Mouse (Mus musculus) stomach, embryonic 16.5 days (tissue): ENCODE results near the gene Cplx3. TPM values are rescaled to one million over a fixed set of nuclear protein-coding genes. Genes with fewer than 3 reads are reported as not detected.

ENCODE experiments used
- ATAC-seq: fragments of 200-750 bp; cut with Nextera tagmentation; 2 replicates; pipeline ENCODE4 v1.8.0; 2017; ENCODE audit warnings: moderate number of reproducible peaks, moderate TSS enrichment; ENCODE audit not compliant: insufficient read depth, low FRiP score
- H3K27ac ChIP-seq: fragments of 300-500 bp; sonication (generic); 2 replicates; pipeline ENCODE4 v1.5.1; 2014; ENCODE audit warnings: low read length
- H3K27me3 ChIP-seq: fragments of 300-500 bp; sonication (generic); 2 replicates; pipeline ENCODE4 v1.6.1; 2014; ENCODE audit warnings: low read length, control low read depth, mixed read lengths; ENCODE audit not compliant: control insufficient read depth, insufficient read depth
- H3K36me3 ChIP-seq: fragments of 300-500 bp; sonication (generic); 2 replicates; pipeline ENCODE4 v1.6.1; 2014; ENCODE audit warnings: low read length; ENCODE audit not compliant: control insufficient read depth, insufficient read depth
- H3K4me1 ChIP-seq: fragments of 300-500 bp; sonication (generic); 2 replicates; pipeline ENCODE4 v1.6.1; 2014; ENCODE audit warnings: low read length, control low read depth, mixed read lengths; ENCODE audit not compliant: control insufficient read depth, insufficient read depth
- H3K4me2 ChIP-seq: fragments of 300-500 bp; sonication (generic); 2 replicates; pipeline ENCODE4 v1.6.1; 2014; ENCODE audit warnings: low read depth, low read length, mixed read lengths
- H3K4me3 ChIP-seq: fragments of 300-500 bp; sonication (generic); replicated peaks from 2 replicates; pipeline ENCODE4 v1.5.1; 2014; ENCODE audit warnings: mild to moderate bottlenecking, low read length
- H3K9ac ChIP-seq: fragments of 300-500 bp; sonication (generic); 2 replicates; pipeline ENCODE4 v1.6.1; 2014; ENCODE audit warnings: low read length
- H3K9me3 ChIP-seq: fragments of 300-500 bp; sonication (generic); replicated peaks from 2 replicates; pipeline ENCODE4 v1.6.1; 2016; ENCODE audit warnings: low read length, control low read depth; ENCODE audit not compliant: control insufficient read depth
- WGBS: fragments of 180-500 bp; shearing (Covaris S2); extraction: QIAGEN DNeasy Blood & Tissue Kit; methylation state at CpG from one replicate; pipeline ENCODE4 v1.1.7; 2014; 5-methylcytosine and 5-hydroxymethylcytosine counted together
- polyA plus RNA-seq: library from polyadenylated mRNA; unstranded; fragments of >200 nt; fragmentation: Nextera tagmentation; extraction: Ambion mirVana; gene quantifications from 2 replicates; pipeline ENCODE4 v1.2.1, GENCODE M21; 2015

The Cplx3 gene
- polyA plus RNA-seq, 1 experiment from 2014 or later = not detected

DNA sequence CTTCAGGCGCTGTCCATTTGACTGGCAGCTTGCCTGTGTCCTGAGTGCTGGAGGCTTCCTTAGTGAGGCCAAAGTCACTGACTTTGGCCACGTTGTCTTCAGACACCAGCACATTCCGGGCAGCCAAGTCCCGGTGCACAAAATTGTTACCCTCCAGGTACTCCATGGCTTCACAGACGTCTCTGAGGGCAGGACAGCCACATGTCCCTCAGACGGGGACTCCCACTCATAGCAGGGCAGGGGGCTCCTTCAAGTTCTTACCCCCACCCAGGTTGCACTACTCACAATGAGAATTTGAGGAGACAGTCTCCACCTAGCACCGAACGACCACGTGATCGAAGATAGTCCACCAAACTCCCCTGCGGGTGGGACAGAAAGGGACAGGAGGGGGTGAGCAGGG is 21.8 kb upstream of the Cplx3 start:
- WGBS = 86% methylated on average over 11 of the region's 11 CpGs
- Histone ChIP-seq H3K4me1 (0 out of 2 replicates have a peak, but pooled peaks cover 8% of the 10 kb centered on the region), H3K27me3 (no peaks in the 10 kb centered on the region), H3K9me3 (no peaks in the 10 kb centered on the region), H3K4me2 (no peak overlapping the region), H3K4me3 (no peak overlapping the region), H3K27ac (no peak overlapping the region), H3K9ac (no peak overlapping the region), H3K36me3 (peaks cover 40% of the 10 kb centered on the region)
- no peak for ATAC-seq

DNA sequence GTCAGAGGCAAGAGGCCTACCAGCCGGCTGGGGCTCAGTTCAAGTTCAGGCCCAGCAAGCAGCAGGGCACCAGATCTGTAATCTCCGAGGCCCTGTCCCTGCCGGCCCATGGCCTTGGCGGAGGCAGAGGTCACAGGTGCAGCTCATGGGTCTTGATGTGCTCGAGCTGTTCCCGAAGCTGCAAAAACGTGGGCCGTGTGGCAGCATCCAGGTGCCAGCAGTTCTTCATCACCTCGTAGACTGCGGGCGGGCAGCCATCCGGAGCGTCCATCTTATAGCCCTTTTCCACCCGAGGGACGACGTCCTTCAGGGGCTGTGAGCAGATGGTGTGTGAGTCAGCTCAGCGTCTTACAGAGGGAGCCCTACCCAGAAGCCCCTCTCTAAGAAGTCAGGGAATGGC is 21.1 kb upstream of the Cplx3 start:
- 88% methylated on average over 17 of the region's 17 CpGs for WGBS
- ATAC-seq = no peak
- Histone ChIP-seq H3K27me3 (no peaks in the 10 kb centered on the region), H3K27ac (no peak overlapping the region), H3K9me3 (no peaks in the 10 kb centered on the region), H3K4me2 (no peak overlapping the region), H3K36me3 (peaks cover 40% of the 10 kb centered on the region), H3K4me1 (0 out of 2 replicates have a peak, but pooled peaks cover 8% of the 10 kb centered on the region), H3K4me3 (no peak overlapping the region), H3K9ac (no peak overlapping the region)

DNA sequence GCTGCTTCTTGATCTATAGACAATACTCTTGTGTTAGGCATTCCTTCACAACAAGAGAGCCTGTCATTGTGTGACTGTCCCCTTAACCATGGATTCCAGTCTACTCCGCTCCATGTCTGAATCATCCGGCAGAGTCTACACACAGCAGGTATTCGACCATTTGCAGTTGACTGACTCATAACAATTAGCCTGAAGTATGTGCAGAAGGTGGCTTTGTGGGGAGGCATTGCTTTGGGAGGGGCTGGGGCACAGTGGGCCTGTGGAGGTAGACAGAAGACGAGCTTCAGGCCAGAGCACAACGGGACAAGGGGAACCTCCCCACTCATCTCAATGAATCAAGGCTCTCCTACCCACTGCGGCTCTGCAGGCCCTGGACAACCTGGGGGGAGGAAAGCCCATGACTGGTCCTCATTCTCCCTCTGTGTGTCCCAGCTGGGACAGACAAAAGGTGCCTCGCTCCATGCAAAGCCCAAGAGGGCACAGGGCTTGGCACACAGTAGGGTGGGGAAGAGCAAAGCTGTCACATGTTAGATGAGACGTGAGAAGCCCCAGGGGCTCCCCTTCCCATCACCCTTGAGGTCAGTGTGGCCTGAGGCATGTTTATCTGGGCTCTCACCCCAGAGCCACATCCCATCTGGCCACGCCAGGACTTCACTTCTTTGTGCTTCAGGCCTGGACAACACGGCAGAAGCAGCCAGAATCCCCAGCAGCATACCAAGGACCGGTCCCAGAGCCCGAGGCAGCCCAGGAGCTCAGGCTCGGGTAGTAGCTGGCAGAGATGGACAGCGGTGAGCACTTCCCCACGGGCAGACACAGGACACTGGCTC is 19.8 kb upstream of the Cplx3 start:
- H3K9me3 ChIP-seq = no peaks in the 10 kb centered on the region
- H3K9ac ChIP-seq = no peak overlapping the region
- no peak overlapping the region for H3K4me3 ChIP-seq
- no peak overlapping the region for H3K4me2 ChIP-seq
- peaks cover 38% of the 10 kb centered on the region for H3K36me3 ChIP-seq
- no peak for ATAC-seq
- WGBS = 84% methylated on average over 15 of the region's 15 CpGs
- no peaks in the 10 kb centered on the region for H3K4me1 ChIP-seq
- no peaks in the 10 kb centered on the region for H3K27me3 ChIP-seq
- H3K27ac ChIP-seq = no peak overlapping the region

DNA sequence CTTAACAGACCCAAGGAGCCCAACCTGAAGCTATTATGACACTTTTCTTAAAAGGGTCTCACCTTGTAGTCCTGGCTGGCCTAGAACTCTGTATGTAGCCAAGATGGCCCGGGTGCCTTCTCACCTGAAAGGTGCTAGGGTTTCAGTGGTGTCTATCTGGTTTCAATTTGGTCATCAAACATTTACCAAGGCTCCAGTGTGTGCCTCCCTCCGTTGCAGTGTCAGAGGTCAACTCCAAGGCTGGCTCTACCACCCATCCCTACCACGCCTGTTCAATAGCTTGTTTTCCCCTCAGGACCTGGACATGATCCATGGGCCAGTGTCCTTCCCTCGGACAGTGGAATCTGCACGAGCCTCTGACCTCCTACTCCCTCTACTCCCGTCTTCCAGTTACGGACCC is 18.2 kb upstream of the Cplx3 start:
- Histone ChIP-seq H3K4me2 (no peak overlapping the region), H3K9ac (no peak overlapping the region), H3K36me3 (peaks cover 33% of the 10 kb centered on the region), H3K4me1 (no peaks in the 10 kb centered on the region), H3K27me3 (no peaks in the 10 kb centered on the region), H3K9me3 (no peaks in the 10 kb centered on the region), H3K4me3 (no peak overlapping the region), H3K27ac (no peak overlapping the region)
- no peak for ATAC-seq
- WGBS = 80% methylated on average over 7 of the region's 7 CpGs

DNA sequence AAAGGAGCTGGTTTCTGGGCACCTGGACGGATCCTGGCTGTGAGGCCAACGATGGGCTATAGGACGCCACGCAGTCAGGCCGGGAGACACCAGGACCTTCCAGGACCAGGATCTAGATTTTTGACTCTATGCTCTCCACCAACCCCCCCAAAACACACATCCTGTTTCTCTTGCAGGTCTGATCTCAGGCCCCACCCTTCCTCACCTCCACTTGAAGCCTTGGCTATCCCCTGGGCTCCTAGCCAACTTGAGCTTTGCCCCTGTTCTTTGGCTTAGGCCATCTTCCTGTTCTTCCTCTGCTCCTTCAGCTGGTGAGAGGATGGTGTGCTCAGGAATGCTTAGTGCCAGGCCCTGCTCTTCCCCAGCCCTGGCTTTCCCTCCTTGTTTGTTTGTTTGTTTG is 14.6 kb upstream of the Cplx3 start, which contains the start of gene Lman1l:
TSS of gene Lman1l (minus strand) at position 101 of the 400 bp plus-strand sequence.
- Histone ChIP-seq H3K27ac (no peak within 1 kb of the TSS), H3K27me3 (no peaks in the 10 kb centered on the region), H3K4me2 (no peak within 1 kb of the TSS), H3K36me3 (peaks cover 5% of the 10 kb centered on the region), H3K4me3 (no peak within 1 kb of the TSS), H3K9me3 (no peaks in the 10 kb centered on the region), H3K4me1 (no peaks in the 10 kb centered on the region), H3K9ac (no peak within 1 kb of the TSS)
- ATAC-seq = no peak
- 88% methylated on average over 5 of the region's 5 CpGs for WGBS

DNA sequence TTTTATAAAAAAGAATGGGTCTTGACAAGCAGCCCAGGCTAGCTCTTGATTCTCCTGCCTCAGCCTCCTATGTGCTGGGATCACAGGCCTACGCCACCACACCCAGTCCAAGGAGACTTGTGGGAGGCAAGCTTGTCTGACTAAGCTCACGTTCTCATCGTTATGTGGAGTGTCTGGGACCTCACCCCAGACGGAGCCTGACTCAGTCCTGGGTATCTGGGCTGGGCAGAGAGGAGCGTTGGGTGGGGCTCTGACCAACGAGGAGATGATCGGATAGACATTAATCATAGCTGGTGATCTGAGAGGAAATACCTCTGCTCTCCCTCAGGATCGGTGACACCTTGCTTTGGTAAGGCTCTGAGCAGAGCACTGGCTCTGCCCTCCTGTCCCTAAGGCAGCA is 12.8 kb upstream of the Cplx3 start:
- H3K27me3 ChIP-seq = no peaks in the 10 kb centered on the region
- H3K9me3 ChIP-seq = no peaks in the 10 kb centered on the region
- no peak for ATAC-seq
- no peaks in the 10 kb centered on the region for H3K4me1 ChIP-seq
- H3K36me3 ChIP-seq = no peaks in the 10 kb centered on the region
- 58% methylated on average over 8 of the region's 8 CpGs for WGBS
- no peak overlapping the region for H3K4me3 ChIP-seq
- H3K27ac ChIP-seq = no peak overlapping the region
- H3K4me2 ChIP-seq = no peak overlapping the region
- H3K9ac ChIP-seq = no peak overlapping the region

DNA sequence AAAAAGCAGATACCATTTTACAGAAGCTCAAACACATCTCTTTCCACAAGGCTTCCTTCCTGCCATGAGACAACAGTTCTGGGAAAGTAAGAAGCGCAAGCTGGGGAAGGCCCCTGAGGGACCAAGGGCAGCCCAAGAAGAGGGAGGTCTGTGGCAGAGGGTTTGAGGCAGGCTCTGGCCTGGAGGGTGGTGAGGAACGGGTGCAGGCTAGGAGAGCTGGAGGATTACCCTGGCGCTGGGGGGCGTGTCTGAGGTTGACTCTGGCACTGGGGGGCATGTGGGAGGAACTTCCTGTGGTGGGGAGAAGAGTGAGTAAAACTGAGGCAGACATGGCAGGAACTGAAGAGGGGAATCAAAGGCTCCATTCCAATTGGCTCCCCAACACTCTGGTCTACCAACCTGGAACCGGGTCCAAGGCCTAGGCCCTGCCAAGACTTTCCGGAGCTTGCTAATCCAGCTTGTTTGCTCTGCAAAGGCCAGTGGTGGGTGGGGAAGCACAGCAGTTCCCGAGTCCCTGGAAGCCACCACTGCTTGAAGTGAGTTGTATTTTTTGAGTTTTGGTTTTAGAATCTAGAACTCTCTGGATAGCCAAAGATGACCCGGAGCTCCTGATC is 11.6 kb upstream of the Cplx3 start:
- Histone ChIP-seq H3K4me3 (no peak overlapping the region), H3K4me2 (no peak overlapping the region), H3K4me1 (no peaks in the 10 kb centered on the region), H3K36me3 (no peaks in the 10 kb centered on the region), H3K27me3 (no peaks in the 10 kb centered on the region), H3K9ac (no peak overlapping the region), H3K9me3 (no peaks in the 10 kb centered on the region), H3K27ac (no peak overlapping the region)
- 69% methylated on average over 8 of the region's 8 CpGs for WGBS
- no peak for ATAC-seq

DNA sequence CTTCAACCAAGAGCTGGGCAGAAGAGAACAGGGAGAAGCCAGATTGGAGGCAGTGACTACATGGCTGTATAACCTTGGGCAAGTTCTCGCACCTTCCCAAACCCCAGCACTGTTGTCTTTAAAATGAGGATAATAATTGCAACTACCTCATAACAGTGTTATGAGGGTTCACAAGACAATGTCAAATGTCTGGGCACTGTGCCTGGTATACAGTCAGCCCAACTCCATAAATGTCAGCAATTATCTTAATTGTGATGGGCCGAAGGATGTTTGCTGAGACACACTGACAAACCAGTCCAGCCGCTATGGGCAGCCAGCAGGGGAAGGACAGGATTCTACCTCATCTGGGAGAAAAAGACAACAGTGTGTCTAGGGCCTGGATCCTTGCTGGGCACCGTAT is 8.7 kb upstream of the Cplx3 start:
- Histone ChIP-seq H3K9ac (no peak overlapping the region), H3K4me1 (no peaks in the 10 kb centered on the region), H3K27me3 (no peaks in the 10 kb centered on the region), H3K4me3 (no peak overlapping the region), H3K27ac (no peak overlapping the region), H3K36me3 (no peaks in the 10 kb centered on the region), H3K9me3 (no peaks in the 10 kb centered on the region), H3K4me2 (no peak overlapping the region)
- no peak for ATAC-seq
- 79% methylated on average over 4 of the region's 4 CpGs for WGBS

DNA sequence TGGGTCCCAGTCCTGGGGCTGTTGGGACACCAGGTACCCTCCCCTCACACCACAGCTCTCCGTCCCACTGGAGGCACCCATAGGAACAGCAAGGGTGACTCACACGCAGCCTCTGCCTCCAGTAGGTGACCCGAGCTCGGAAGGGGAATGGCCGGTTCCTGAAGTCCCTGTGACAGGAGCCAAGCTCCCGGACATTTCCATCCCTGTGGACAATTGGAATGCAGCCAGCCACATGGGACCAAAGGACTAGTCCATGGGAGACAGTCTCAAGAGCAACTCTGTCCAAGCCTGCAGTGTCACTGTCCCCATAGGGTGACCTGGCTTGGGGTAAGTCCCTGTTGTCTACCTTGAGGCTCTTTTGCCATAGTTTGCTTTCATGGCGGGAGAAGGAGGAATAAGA is 7.9 kb upstream of the Cplx3 start:
- no peak overlapping the region for H3K9ac ChIP-seq
- no peaks in the 10 kb centered on the region for H3K36me3 ChIP-seq
- H3K27ac ChIP-seq = no peak overlapping the region
- H3K9me3 ChIP-seq = no peaks in the 10 kb centered on the region
- H3K4me2 ChIP-seq = no peak overlapping the region
- WGBS = 67% methylated on average over 7 of the region's 7 CpGs
- no peaks in the 10 kb centered on the region for H3K4me1 ChIP-seq
- no peak for ATAC-seq
- no peaks in the 10 kb centered on the region for H3K27me3 ChIP-seq
- H3K4me3 ChIP-seq = no peak overlapping the region
